Mouse (Mus musculus) CD4-positive, CD25-positive, alpha-beta regulatory T cell, adult 4 months (primary cell): ENCODE data around the gene Selenok. TPM values are rescaled to one million over a fixed set of nuclear protein-coding genes. Genes with fewer than 3 reads are reported as not detected.

Experiments
- polyA plus RNA-seq, 2 experiments: library from polyadenylated mRNA; unstranded; fragments of 100-300 nt; shearing (Covaris generic); gene quantifications; one replicate each; pipeline ENCODE4 v1.2.1; 2017

Selenok gene
- polyA plus RNA-seq, 2 experiments from 2014 or later, result 332 to 374 TPM

Other genes starting within 250 kb of the Selenok start
- not detected for gene Cacna2d3, start 246.4 kb upstream of the Selenok start, polyA plus RNA-seq
- 10 to 100 TPM; 41.7 to 53.9 TPM for gene Actr8, start 10.0 kb downstream of the Selenok start, polyA plus RNA-seq
- 1 to 10 TPM; 3.1 to 4.5 TPM for gene Il17rb, start 40.6 kb downstream of the Selenok start, polyA plus RNA-seq
- 1 to 10 TPM in 1 of 2 experiments, under 1 TPM in 1; 0.52 to 1.5 TPM for gene Chdh, start 40.7 kb downstream of the Selenok start, polyA plus RNA-seq